24 mouse cellular contexts compared by ENCODE assay signal in genomic region chr10:40617973-40618372, GRCm38 (mm10). TPM values are rescaled to one million over a fixed set of nuclear protein-coding genes. Genes with fewer than 3 reads are reported as not detected.
A peak's percentile ranks its signal among the peaks of the same experiment; 100 is the strongest.
DNase-seq lines count a peak whose midpoint lies in the region; ATAC-seq and TF ChIP-seq lines count a peak whose summit lies in the region.
"Had no signal": no experiment of that assay in that cellular context is flagged by ENCODE, and none has a peak within 500 bp of the region (broad histone marks: within the 10 kb centered on the region; RNA-seq: fewer than 3 reads in every experiment).

No protein-coding gene starts in this region.

- TF ChIP-seq EP300 in stomach, postnatal 0 days (optimal IDR thresholded peaks at IDR 0.05): no peak

- H3K27ac ChIP-seq in intestine, postnatal 0 days (ENCODE audit: low read depth, low read length): no peak overlapping the region
- H3K27ac ChIP-seq in intestine, embryonic 15.5 days: no peak overlapping the region
- no peak overlapping the region for H3K27ac ChIP-seq in lung, embryonic 14.5 days (ENCODE audit: low read depth)
- H3K27ac ChIP-seq in stomach, postnatal 0 days (replicated peaks): no peak overlapping the region
- H3K27ac ChIP-seq: hindbrain, embryonic 15.5 days; kidney, embryonic 15.5 days; limb, embryonic 13.5 days; liver, embryonic 15.5 days had no signal

- no peak for ATAC-seq in intestine, postnatal 0 days
- no peak for ATAC-seq in intestine, embryonic 15.5 days
- no peak for ATAC-seq in lung, embryonic 14.5 days (ENCODE audit: insufficient read depth)
- no peak for ATAC-seq in stomach, postnatal 0 days (ENCODE audit: low FRiP score, low TSS enrichment)
- ATAC-seq: forebrain, embryonic 16.5 days had no signal

- H3K4me2 ChIP-seq in intestine, postnatal 0 days (replicated peaks; ENCODE audit: low read depth): no peak overlapping the region
- H3K4me2 ChIP-seq in intestine, embryonic 15.5 days (replicated peaks): no peak overlapping the region
- H3K4me2 ChIP-seq in lung, embryonic 14.5 days: no peak overlapping the region
- no peak overlapping the region for H3K4me2 ChIP-seq in stomach, postnatal 0 days (replicated peaks; ENCODE audit: low read depth)
- H3K4me2 ChIP-seq: hindbrain, embryonic 15.5 days; kidney, embryonic 15.5 days; limb, embryonic 13.5 days; liver, embryonic 15.5 days; midbrain, embryonic 11.5 days had no signal

- peak; percentile 20 for DNase-seq in lung, embryonic 14.5 days
- DNase-seq in lung, postnatal 14 days: no peak
- DNase-seq in adipocyte (ENCODE audit: low spot score): peak; percentile 25
- DNase-seq in stomach, postnatal 0 days (ENCODE audit: low spot score): no peak
- no peak for DNase-seq in embryo, embryonic 11 days
- DNase-seq: adrenal gland, postnatal 10 days; cerebellum, adult 11-12 months; cerebellum, postnatal 25 days; lung, postnatal 4 days; thymus, adult 18-20 months had no signal

- H3K36me3 ChIP-seq in intestine, postnatal 0 days (ENCODE audit: control insufficient read depth, insufficient read depth): no peaks in the 10 kb centered on the region
- no peaks in the 10 kb centered on the region for H3K36me3 ChIP-seq in intestine, embryonic 15.5 days
- no peaks in the 10 kb centered on the region for H3K36me3 ChIP-seq in lung, embryonic 14.5 days (ENCODE audit: insufficient read depth)
- H3K36me3 ChIP-seq in stomach, postnatal 0 days (ENCODE audit: control insufficient read depth, insufficient read depth, low read length): no peaks in the 10 kb centered on the region
- H3K36me3 ChIP-seq: hindbrain, embryonic 15.5 days; kidney, embryonic 15.5 days; limb, embryonic 13.5 days; liver, embryonic 15.5 days had no signal

- H3K9ac ChIP-seq in intestine, postnatal 0 days (ENCODE audit: low read depth, low read length): no peak overlapping the region
- no peak overlapping the region for H3K9ac ChIP-seq in intestine, embryonic 15.5 days
- H3K9ac ChIP-seq in lung, embryonic 14.5 days: no peak overlapping the region
- H3K9ac ChIP-seq in stomach, postnatal 0 days (ENCODE audit: low read length): no peak overlapping the region
- H3K9ac ChIP-seq: hindbrain, embryonic 15.5 days; kidney, embryonic 15.5 days; limb, embryonic 13.5 days; liver, embryonic 15.5 days had no signal

- no peak overlapping the region for H3K4me3 ChIP-seq in intestine, postnatal 0 days (ENCODE audit: low read depth, low read length)
- no peak overlapping the region for H3K4me3 ChIP-seq in intestine, embryonic 15.5 days (replicated peaks)
- no peak overlapping the region for H3K4me3 ChIP-seq in lung, embryonic 14.5 days (ENCODE audit: low read depth, low read length)
- no peak overlapping the region for H3K4me3 ChIP-seq in stomach, postnatal 0 days (ENCODE audit: low read depth, low read length)
- H3K4me3 ChIP-seq: erythroblast, embryonic 14.5 days; hindbrain, embryonic 15.5 days; kidney, embryonic 15.5 days; limb, embryonic 13.5 days; liver, embryonic 15.5 days; myocyte had no signal

- no peaks in the 10 kb centered on the region for H3K9me3 ChIP-seq in intestine, postnatal 0 days (ENCODE audit: control insufficient read depth)
- no peaks in the 10 kb centered on the region for H3K9me3 ChIP-seq in intestine, embryonic 15.5 days
- no peaks in the 10 kb centered on the region for H3K9me3 ChIP-seq in lung, embryonic 14.5 days (ENCODE audit: low read depth, low read length)
- no peaks in the 10 kb centered on the region for H3K9me3 ChIP-seq in stomach, postnatal 0 days (ENCODE audit: control insufficient read depth, low read length)
- H3K9me3 ChIP-seq: hindbrain, embryonic 15.5 days; kidney, embryonic 15.5 days; limb, embryonic 13.5 days; liver, embryonic 15.5 days had no signal

- no peaks in the 10 kb centered on the region for H3K4me1 ChIP-seq in intestine, postnatal 0 days (replicated peaks; ENCODE audit: control insufficient read depth, insufficient read depth, low read length)
- no peaks in the 10 kb centered on the region for H3K4me1 ChIP-seq in intestine, embryonic 15.5 days (replicated peaks)
- no peaks in the 10 kb centered on the region for H3K4me1 ChIP-seq in lung, embryonic 14.5 days (ENCODE audit: insufficient read depth)
- no peaks in the 10 kb centered on the region for H3K4me1 ChIP-seq in stomach, postnatal 0 days (replicated peaks; ENCODE audit: control insufficient read depth, insufficient read depth)
- H3K4me1 ChIP-seq: hindbrain, embryonic 15.5 days; kidney, embryonic 15.5 days; limb, embryonic 13.5 days; liver, embryonic 15.5 days had no signal

- no peaks in the 10 kb centered on the region for H3K27me3 ChIP-seq in intestine, postnatal 0 days (replicated peaks; ENCODE audit: control insufficient read depth, insufficient read depth, low read length)
- no peaks in the 10 kb centered on the region for H3K27me3 ChIP-seq in intestine, embryonic 15.5 days (replicated peaks)
- H3K27me3 ChIP-seq in lung, embryonic 14.5 days (ENCODE audit: insufficient read depth, low read length): no peaks in the 10 kb centered on the region
- H3K27me3 ChIP-seq in stomach, postnatal 0 days (ENCODE audit: control insufficient read depth, insufficient read depth, low read length): no peaks in the 10 kb centered on the region
- H3K27me3 ChIP-seq: hindbrain, embryonic 15.5 days; kidney, embryonic 15.5 days; limb, embryonic 13.5 days; liver, embryonic 15.5 days had no signal

- TF ChIP-seq CTCF in intestine, postnatal 0 days (IDR thresholded peaks at IDR 0.05; ENCODE audit: low read depth): peak; percentile 60
- no peak for TF ChIP-seq CTCF in lung, embryonic 14.5 days (IDR thresholded peaks at IDR 0.05; ENCODE audit: low read depth)
- TF ChIP-seq CTCF in stomach, postnatal 0 days (IDR thresholded peaks at IDR 0.05; ENCODE audit: low read depth): peak; percentile 58

RNA-seq across cellular contexts. Expression of gene Ddo, which starts 11.8 kb away (rescaled TPM):
- 0.76 and 0.84 TPM in 2 replicates for polyA plus RNA-seq in intestine, postnatal 0 days (2015; fragmentation: Nextera tagmentation; extraction: Ambion mirVana)
- 0.45 and 0.56 TPM in 2 replicates for polyA plus RNA-seq in intestine, embryonic 15.5 days (2015; fragmentation: Nextera tagmentation; extraction: Ambion mirVana)
- polyA plus RNA-seq in lung, embryonic 14.5 days (2014; fragmentation: Nextera tagmentation; extraction: Ambion mirVana): 1.8 and 2.7 TPM in 2 replicates
- polyA plus RNA-seq in stomach, postnatal 0 days (2015; fragmentation: Nextera tagmentation; extraction: Ambion mirVana): 2.8 TPM in 2 replicates
- polyA plus RNA-seq: erythroblast, embryonic 14.5 days had no signal

RNA-seq across cellular contexts. Expression of gene Slc22a16, which starts 47.8 kb away (rescaled TPM):
- not detected in 2 replicates for polyA plus RNA-seq in intestine, postnatal 0 days (2015; fragmentation: Nextera tagmentation; extraction: Ambion mirVana)
- not detected in 2 replicates for polyA plus RNA-seq in intestine, embryonic 15.5 days (2015; fragmentation: Nextera tagmentation; extraction: Ambion mirVana)
- not detected in 2 replicates for polyA plus RNA-seq in lung, embryonic 14.5 days (2014; fragmentation: Nextera tagmentation; extraction: Ambion mirVana)
- 0.04 TPM in 1 of 2 replicates, not detected in the other for polyA plus RNA-seq in stomach, postnatal 0 days (2015; fragmentation: Nextera tagmentation; extraction: Ambion mirVana)
- polyA plus RNA-seq: embryonic facial prominence, embryonic 11.5 days; erythroblast, embryonic 14.5 days; forebrain, embryonic 16.5 days; heart, embryonic 16.5 days; hindbrain, embryonic 15.5 days; kidney, embryonic 15.5 days; limb, embryonic 13.5 days; liver, embryonic 15.5 days; midbrain, embryonic 11.5 days; myocyte; small intestine, adult 2 months; urinary bladder, adult 2 months had no signal

Comparison
In these comparisons a context has a peak if more than half of its experiments do, and no peak if none do; other contexts are left out.
1. DNase-seq: peak in lung, embryonic 14.5 days (single experiment) and adipocyte (single experiment); none in lung, postnatal 14 days (single experiment), stomach, postnatal 0 days (single experiment) and embryo, embryonic 11 days (single experiment).